Mouse (Mus musculus) embryo, embryonic 10 days (tissue): Measurements from ENCODE around the gene Esp6.
A peak's percentile ranks its signal among the peaks of the same experiment; 100 is the strongest.
"Not testable (repeated sequence)": the region's sequence is repeated elsewhere in the genome, so short reads cannot be mapped to it uniquely, and the experiment has no call there.

Experiments
- DNase-seq: peaks from one replicate; pipeline ENCODE4 v3.0.0-alpha.2; 2015; ENCODE audit warnings: low spot score

Gene Esp6

GRCm38 (mm10) chr17:40561207-40561606, at the start of gene Esp6:
Gene Esp6, plus strand, starts transcription at chr17:40561507.
- DNase-seq = no peak

- no peak for DNase-seq
These were observed 41.5 kb upstream of the Esp6 start, which contains the start of gene Esp8 for GRCm38 (mm10) chr17:40519818-40520217. Gene Esp8, plus strand, starts transcription at chr17:40520022.

GRCm38 (mm10) chr17:40529813-40530212, 31.5 kb upstream of the Esp6 start:
- no peak for DNase-seq

GRCm38 (mm10) chr17:40531147-40531546, 30.2 kb upstream of the Esp6 start:
- DNase-seq = no peak

- DNase-seq = not testable (repeated sequence)
These were observed 14.3 kb upstream of the Esp6 start for GRCm38 (mm10) chr17:40547005-40547404.

- peak; percentile 3 for DNase-seq
These were observed 7.8 kb upstream of the Esp6 start for GRCm38 (mm10) chr17:40553470-40553869.

GRCm38 (mm10) chr17:40583906-40584305, 22.6 kb downstream of the Esp6 start:
- DNase-seq = not testable (repeated sequence)

- no peak for DNase-seq
These were observed 30.0 kb downstream of the Esp6 start for GRCm38 (mm10) chr17:40591297-40591696.

GRCm38 (mm10) chr17:40598294-40598693, 37.0 kb downstream of the Esp6 start, which contains the start of gene Esp4:
Gene Esp4, plus strand, starts transcription at chr17:40598594.
- DNase-seq = no peak
